Mouse (Mus musculus) liver, adult 2 months (tissue): ENCODE results near the gene Tex2. TPM values are rescaled to one million over a fixed set of nuclear protein-coding genes. Genes with fewer than 3 reads are reported as not detected.

Experiments
- DNase-seq: peaks from one replicate; pipeline ENCODE4 v3.0.0-alpha.2; 2011; ENCODE audit warnings: low read depth, low spot score; ENCODE audit errors: extremely low read depth
- H3K27ac ChIP-seq: fragments of 200-500 bp; replicated peaks from 2 replicates; pipeline ENCODE4 v1.5.1; 2012; ENCODE audit warnings: low read depth, mild to moderate bottlenecking, control low read depth, inconsistent platforms, low read length; ENCODE audit not compliant: insufficient read depth
- H3K27me3 ChIP-seq: fragments of 200-500 bp; 2 replicates; pipeline ENCODE4 v1.6.1; 2012; ENCODE audit warnings: mild to moderate bottlenecking, moderate library complexity, low read length, inconsistent platforms; ENCODE audit not compliant: control insufficient read depth, insufficient read depth
- H3K36me3 ChIP-seq: fragments of 200-500 bp; 2 replicates; pipeline ENCODE4 v1.6.1; 2012; ENCODE audit warnings: low read length, inconsistent platforms; ENCODE audit not compliant: control insufficient read depth, insufficient read depth
- H3K4me1 ChIP-seq: fragments of 200-500 bp; 2 replicates; pipeline ENCODE4 v1.6.1; 2011; ENCODE audit warnings: low read length; ENCODE audit not compliant: control insufficient read depth, insufficient read depth
- H3K4me3 ChIP-seq: fragments of 200-500 bp; 2 replicates; pipeline ENCODE4 v1.5.1; 2011; ENCODE audit warnings: low read depth, mild to moderate bottlenecking, control low read depth, low read length, moderate library complexity; ENCODE audit not compliant: insufficient read depth
- H3K79me2 ChIP-seq: fragments of 200-500 bp; 2 replicates; pipeline ENCODE4 v1.6.1; 2012; ENCODE audit warnings: inconsistent platforms, mild to moderate bottlenecking, low read length, moderate library complexity; ENCODE audit not compliant: control insufficient read depth, insufficient read depth
- H3K9ac ChIP-seq: fragments of 200-500 bp; 2 replicates; pipeline ENCODE4 v1.6.1; 2012; ENCODE audit warnings: low read depth, mild to moderate bottlenecking, control low read depth, inconsistent platforms, low read length
- CTCF ChIP-seq: fragments of 200-500 bp; IDR thresholded peaks from 2 replicates; pipeline ENCODE4 v1.5.1; 2011; ENCODE audit warnings: low read depth, low read length, control low read depth
- POLR2A ChIP-seq: fragments of 200-500 bp; IDR thresholded peaks from 2 replicates; pipeline ENCODE4 v1.6.1; 2011; ENCODE audit warnings: low read length, control low read depth; ENCODE audit not compliant: insufficient read depth; ENCODE audit errors: extremely low read depth
- WGBS: fragments of 180-500 bp; shearing (Covaris S2); methylation state at CpG from one replicate; pipeline ENCODE4 v1.1.7; 2018; 5-methylcytosine and 5-hydroxymethylcytosine counted together
- polyA plus RNA-seq: library from polyadenylated mRNA; depleted of rRNA; stranded (reverse); fragments of >200 nt; gene quantifications from 2 replicates; pipeline ENCODE4 v1.2.3, GENCODE M21; 2012
- total RNA-seq: library from RNA; depleted of rRNA; stranded (reverse); fragments of >200 nt; gene quantifications from 2 replicates; pipeline ENCODE4 v1.2.3, GENCODE M21; 2014

The Tex2 gene
- total and polyA plus RNA-seq, 2 experiments = 45.3 to 60.4 TPM

DNA sequence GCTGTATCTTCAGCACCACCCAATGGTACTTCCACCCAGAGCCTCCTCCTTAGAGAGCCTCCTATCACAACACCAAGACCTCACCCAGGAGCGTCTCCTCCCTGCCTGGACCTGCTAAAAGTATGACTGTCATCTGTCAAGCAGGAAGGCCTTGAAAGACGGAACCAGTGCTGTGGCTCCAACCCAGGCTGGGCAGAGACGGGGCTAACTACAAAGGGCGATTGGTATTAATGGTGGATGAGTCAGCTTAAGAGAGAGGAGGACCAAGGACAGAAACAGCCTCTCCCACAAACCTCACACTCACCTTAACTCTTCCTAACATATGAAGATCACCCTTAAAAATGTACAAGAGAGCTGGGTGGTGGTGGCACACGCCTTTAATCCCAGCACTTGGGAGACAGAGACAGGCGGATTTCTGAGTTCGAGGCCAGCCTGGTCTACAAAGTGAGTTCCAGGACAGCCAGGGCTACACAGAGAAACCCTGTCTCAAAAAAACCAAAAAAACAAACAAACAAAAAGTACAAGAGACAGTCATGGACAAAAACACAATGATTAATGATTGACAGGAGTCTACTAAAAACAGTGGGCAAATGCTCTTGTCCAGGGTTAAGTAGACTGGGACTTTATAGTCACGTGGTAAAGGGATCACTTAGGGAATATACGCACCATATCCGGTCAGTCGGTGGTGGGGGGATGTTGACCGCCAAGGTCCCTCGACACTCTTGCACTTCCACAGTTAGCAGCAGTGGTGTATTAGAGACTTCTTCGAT, 101.8 kb downstream of the Tex2 start:
- Histone ChIP-seq H3K4me3 (no peak overlapping the region), H3K27ac (peak overlapping the region; percentile 93), H3K27me3 (no peaks in the 10 kb centered on the region), H3K36me3 (peaks cover 13% of the 10 kb centered on the region), H3K9ac (no peak overlapping the region), H3K79me2 (peaks cover 4% of the 10 kb centered on the region; the same call in 1 of the 2 replicates), H3K4me1 (peaks cover 25% of the 10 kb centered on the region)
- 41% methylated on average over 14 of the region's 14 CpGs for WGBS
- no peak for TF ChIP-seq POLR2A
- TF ChIP-seq CTCF = no peak
- peak; percentile 95 for DNase-seq

DNA sequence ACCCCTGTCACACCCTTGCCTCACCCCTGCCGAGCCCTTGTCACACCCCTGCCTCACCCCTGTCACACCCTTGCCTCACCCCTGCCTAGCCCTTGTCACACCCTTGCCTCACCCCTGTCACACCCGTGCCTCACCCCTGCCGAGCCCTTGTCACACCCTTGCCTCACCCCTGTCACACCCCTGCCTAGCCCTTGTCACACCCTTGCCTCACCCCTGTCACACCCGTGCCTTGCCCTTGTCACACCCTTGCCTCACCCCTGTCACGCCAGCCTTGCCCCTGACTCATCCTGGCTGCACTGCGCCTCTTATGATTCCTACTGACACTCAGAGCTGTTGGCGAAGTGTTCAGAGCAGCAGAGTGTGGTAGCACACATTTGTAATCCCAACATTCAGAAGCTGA, 105.6 kb downstream of the Tex2 start:
- no peak overlapping the region for H3K27ac ChIP-seq

DNA sequence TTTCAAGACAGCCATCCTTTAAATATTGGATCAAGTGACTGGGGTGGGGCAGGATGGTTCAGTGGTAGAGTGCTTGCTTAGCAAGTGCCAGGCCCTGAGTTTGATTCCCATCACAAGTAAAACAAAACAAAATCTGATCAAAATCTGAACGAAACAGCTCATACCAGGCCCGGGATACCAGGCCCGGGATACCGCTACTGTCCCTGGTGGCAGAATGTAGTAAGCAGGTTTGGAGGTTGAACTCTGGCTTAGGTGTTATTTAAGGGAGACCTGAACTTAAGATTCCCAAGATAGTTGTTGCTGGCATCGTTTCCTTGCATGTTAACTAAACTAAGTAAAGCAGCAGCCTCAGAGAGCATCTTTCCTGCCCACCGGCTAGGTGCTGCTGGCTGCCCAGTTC, 107.0 kb downstream of the Tex2 start:
- 96% methylated on average over 6 of the region's 6 CpGs for WGBS
- H3K36me3 ChIP-seq = peaks cover 19% of the 10 kb centered on the region
- DNase-seq = no peak

More for the DNA sequence above, 105.6 kb downstream of the Tex2 start:
- DNase-seq = no peak
- Histone ChIP-seq H3K36me3 (peaks cover 19% of the 10 kb centered on the region), H3K9ac (no peak overlapping the region), H3K4me1 (peaks cover 19% of the 10 kb centered on the region), H3K79me2 (no peaks in the 10 kb centered on the region), H3K27me3 (no peaks in the 10 kb centered on the region), H3K4me3 (no peak overlapping the region)
- TF ChIP-seq POLR2A (no peak), CTCF (no peak)
- WGBS = 96% methylated on average over 7 of the region's 7 CpGs

DNA sequence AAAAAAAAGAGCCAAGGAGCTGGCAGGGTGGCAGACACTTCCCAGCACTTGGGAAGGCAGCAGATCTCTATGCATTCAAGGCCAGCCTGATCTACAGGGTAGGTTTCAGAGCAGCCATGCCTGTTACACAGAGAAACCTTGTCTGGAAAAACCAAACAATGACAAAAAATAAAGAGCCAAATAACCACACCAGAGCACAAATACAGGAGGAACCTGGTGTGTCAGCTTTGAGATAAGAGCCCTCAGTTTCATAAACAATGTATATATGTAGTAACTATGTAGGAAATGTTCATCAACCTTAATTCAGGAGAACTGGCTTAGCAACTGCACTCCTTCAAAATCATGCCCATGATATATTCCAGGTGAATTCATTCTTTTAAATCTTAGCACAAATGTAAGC, 109.1 kb downstream of the Tex2 start:
- peaks cover 15% of the 10 kb centered on the region for H3K36me3 ChIP-seq
- peak overlapping the region; percentile 10; the same call in 1 of the 2 replicates for H3K27ac ChIP-seq
- no peaks in the 10 kb centered on the region for H3K79me2 ChIP-seq

More for the DNA sequence above, 107.0 kb downstream of the Tex2 start:
- H3K4me1 ChIP-seq = peaks cover 14% of the 10 kb centered on the region
- no peaks in the 10 kb centered on the region for H3K27me3 ChIP-seq
- no peak overlapping the region for H3K9ac ChIP-seq
- no peak overlapping the region for H3K27ac ChIP-seq
- no peak; the same call in 1 of the 2 replicates for TF ChIP-seq CTCF
- no peak for TF ChIP-seq POLR2A
- H3K79me2 ChIP-seq = no peaks in the 10 kb centered on the region
- H3K4me3 ChIP-seq = no peak overlapping the region

DNA sequence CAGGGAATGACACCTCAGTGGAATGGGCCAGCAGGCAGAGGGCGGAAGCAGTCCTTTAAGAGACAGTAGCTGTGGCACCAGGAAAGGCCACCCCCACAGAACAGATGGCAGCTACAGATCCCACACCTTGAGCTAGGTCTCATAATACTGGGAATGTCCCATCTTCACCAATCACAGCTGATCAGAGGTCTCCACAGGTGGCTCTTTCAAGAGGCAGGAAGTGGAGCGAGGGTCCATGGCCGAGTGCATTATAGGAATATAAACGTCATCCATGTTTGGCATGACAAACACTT, 109.9 kb downstream of the Tex2 start:
- Histone ChIP-seq H3K4me1 (peaks cover 12% of the 10 kb centered on the region), H3K27me3 (no peaks in the 10 kb centered on the region), H3K36me3 (peaks cover 10% of the 10 kb centered on the region), H3K79me2 (no peaks in the 10 kb centered on the region), H3K4me3 (no peak overlapping the region), H3K27ac (peak overlapping the region; percentile 86), H3K9ac (no peak overlapping the region)
- 82% methylated on average over 4 of the region's 4 CpGs for WGBS
- no peak for DNase-seq
- TF ChIP-seq POLR2A (no peak), CTCF (no peak)

More for the DNA sequence above, 109.1 kb downstream of the Tex2 start:
- Histone ChIP-seq H3K4me1 (peaks cover 12% of the 10 kb centered on the region), H3K9ac (no peak overlapping the region), H3K4me3 (no peak overlapping the region), H3K27me3 (no peaks in the 10 kb centered on the region)
- no peak for DNase-seq
- TF ChIP-seq CTCF (no peak), POLR2A (no peak)
